Mouse (Mus musculus): ENCODE results near the gene Gm29797.
A peak's percentile ranks its signal among the peaks of the same experiment; 100 is the strongest.

The Gm29797 gene

DNA sequence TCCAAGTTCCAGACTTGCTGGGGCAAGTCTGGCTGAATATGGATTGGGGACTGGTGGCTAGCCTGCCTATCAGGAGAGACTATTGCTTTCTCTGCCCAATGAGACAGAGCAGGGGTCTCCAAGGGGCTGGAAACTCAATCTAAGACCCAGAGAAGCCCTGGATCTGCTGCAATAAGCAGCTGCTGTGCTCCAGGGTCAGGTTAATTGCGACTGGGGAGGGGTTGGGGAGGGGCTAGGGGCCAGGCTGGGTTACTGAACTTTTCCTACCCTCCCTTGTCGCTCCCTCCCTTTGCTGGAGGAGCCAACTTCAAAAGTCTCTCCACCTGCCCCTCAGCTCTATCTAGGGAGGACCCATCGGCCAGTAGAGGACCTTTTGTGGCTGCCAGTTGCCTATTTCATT is at the start of gene Gm29797:
TSS of gene Gm29797 (plus strand) at position 301 of the 400 bp plus-strand sequence.
- no peak for DNase-seq (ENCODE audit: low spot score in 2 of 2)

DNA sequence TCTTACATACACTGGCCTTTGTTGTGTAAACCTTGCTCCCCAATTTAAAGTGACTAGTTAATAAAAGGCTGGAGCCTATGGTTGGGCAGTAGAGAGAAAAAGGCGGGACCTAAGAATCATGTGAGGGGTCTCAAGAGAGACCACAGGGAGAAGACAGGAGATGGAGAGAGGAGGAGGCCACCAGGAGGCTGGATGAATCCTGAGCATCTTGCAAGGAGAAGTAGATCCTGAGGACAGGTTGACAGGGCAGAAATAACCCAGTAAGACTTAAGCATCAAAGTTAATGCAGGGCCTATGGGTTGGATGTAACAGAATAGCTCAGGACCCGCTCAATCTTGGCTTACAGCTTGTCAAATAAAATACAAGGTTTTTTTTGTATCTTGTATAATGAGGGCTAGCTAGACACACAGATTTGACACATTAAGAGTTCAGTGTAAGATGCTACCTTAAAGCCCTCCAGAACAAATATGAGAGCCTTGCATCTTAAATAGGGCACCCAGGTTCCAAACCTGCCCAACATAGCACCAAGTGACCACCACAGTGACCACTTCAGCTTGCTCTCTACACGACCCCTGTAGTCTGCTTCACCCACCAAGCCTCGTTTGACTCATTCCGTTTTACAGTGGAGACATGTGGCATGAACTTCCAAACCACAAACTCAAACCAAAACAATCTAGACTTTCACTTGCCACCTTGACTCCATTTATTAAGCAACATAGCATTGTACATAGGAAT is 37.9 kb upstream of the Gm29797 start:
- no peak for DNase-seq (ENCODE audit: low spot score in 2 of 2)

DNA sequence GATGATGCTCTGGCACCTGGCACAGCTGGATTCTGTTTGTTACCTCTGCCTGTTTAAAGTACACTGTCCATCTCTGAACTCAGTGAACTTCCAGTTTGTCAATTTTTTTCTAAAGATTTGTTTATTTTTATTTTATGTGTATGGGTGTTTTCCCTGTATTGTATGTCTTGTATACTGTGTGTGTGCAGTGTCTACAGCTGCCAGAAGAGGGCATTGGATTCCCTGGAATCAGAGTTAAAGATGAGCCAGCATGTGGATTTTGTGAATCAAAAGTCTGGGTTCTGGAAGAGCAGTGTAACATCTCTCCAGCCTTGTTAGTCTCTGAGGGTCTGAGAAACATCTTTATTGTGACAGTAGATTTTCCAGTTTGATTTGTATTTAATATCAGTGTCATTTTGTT is 33.4 kb upstream of the Gm29797 start:
- peak in 1 of 2 experiments; percentile 14 for DNase-seq (ENCODE audit: low spot score in 2 of 2)

- DNase-seq (ENCODE audit: low spot score in 2 of 2), result no peak
Observed at GRCm38 (mm10) chr2:181628471-181628870, 28.4 kb upstream of the Gm29797 start.

- no peak for DNase-seq (ENCODE audit: low spot score in 2 of 2)
Observed at GRCm38 (mm10) chr2:181632624-181633023, 24.2 kb upstream of the Gm29797 start.

- DNase-seq (ENCODE audit: low spot score in 2 of 2), result no peak
Observed at GRCm38 (mm10) chr2:181635865-181636264, 21.0 kb upstream of the Gm29797 start.

DNA sequence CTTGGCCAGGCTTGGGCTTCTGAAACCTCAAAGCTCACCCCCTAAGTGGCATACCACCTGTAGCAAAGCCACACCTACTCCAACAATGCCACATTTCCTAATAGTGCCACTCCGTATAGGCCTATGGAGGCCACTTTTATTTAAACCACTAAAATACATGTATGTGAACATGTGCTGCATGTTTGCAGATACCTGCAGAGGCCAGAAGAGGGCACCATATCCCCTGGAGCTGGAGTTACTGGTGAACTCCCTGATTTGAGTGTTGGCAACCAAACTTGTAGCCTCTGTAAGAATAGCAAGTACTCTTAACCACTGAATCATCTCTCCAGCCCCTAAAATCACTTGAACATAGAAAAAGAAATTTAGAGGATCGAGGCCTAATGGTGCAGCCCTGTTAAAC is 12.5 kb upstream of the Gm29797 start:
- no peak for DNase-seq (ENCODE audit: low spot score in 2 of 2)

DNA sequence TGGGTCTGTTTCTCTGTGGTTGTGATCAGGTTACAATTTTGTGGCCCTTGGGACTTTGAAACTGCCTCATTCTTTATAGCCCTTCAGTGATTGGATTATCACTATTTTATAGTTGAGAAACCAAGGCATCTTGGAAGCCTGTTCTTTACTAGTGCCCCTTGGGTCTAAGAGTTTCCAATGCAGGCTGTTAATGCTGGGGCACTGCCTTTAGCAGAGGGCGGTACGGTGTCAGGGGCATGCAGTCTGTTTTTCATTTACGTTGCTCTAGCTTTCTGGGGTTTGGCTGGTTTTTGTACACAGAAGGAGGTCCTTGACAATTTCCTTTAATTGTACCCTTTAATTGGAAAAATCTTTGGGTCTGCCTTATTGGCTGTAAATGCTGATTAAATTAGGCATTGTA is 11.2 kb upstream of the Gm29797 start:
- DNase-seq (ENCODE audit: low spot score in 2 of 2), result no peak

- DNase-seq (ENCODE audit: low spot score in 2 of 2), result no peak
Observed at GRCm38 (mm10) chr2:181646626-181647472, 10.0 kb upstream of the Gm29797 start.

GRCm38 (mm10) chr2:181648926-181649325 is 7.9 kb upstream of the Gm29797 start:
- no peak for DNase-seq (ENCODE audit: low spot score in 2 of 2)

- DNase-seq (ENCODE audit: low spot score in 2 of 2), result no peak
Observed at GRCm38 (mm10) chr2:181653065-181653464, 3.8 kb upstream of the Gm29797 start.

DNA sequence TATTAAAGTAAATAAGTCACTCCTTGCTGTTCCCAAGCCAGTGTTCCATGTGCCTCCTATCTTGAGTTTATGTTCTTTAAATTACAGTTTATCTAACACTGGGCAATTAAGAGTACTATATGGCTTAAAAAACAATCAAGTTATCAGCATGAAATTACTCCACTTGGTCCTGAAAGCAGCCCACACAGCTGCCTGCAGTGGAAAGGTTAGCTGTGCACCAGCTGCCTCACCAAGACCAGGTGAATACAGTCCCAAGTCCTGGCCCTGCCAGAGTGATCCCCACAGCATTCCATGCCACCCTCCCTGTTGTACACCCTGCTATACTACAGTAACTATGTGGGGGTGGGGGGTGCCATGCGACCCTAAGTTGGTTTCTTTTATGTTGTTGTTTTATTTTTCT is 3.3 kb upstream of the Gm29797 start:
- DNase-seq (ENCODE audit: low spot score in 2 of 2), result no peak

GRCm38 (mm10) chr2:181657441-181657840 is 607 bp downstream of the Gm29797 start:
- no peak for DNase-seq (ENCODE audit: low spot score in 2 of 2)

DNA sequence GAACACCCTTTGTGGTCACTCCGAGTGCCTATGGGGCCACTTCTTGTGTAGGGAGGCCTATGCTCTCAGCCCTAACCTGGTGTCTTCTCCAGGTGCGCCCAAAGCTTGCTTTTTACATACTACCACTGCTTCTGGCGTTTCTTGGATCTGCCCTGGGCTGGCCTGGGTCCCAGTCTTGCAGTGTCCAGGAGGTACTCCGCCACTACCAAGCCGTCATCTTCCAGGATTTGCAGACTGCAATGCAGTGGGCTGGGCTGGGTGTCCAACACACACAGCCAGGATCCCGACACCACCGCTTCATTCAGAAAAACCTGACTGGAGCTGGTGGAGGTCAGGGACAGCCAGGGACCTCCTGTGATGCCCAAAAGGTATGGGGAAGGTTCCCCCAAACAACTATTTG is 1.7 kb downstream of the Gm29797 start:
- no peak for DNase-seq (ENCODE audit: low spot score in 2 of 2)

DNA sequence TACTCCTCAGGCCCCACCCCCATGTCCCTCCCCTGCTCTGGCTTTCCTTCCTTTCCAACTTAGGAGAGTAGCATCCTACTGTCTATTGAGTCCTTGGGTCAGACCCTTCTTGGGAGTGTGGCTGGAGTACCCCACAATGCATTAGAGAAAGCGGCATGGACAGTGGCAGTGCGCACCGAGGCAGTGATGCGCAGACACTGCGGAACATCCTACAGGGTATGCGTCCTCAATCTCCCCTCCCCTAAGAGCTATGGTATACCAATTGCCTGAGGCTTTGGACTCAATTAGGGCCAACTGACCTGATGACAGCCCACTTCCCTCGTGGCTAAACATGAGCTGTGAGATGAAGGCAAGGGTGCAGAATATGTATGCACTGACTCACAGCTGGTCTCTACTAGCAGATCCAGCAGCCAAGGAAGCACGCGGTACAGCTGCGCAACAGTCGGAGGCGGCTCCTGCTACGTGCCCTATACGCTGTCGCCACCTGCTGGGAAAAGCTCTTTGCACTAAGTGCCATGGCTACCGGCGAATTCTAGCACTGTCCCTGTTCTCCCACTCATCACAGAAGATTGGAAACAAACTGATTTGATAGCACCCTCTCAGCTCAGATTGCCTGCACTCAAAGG is 2.2 kb downstream of the Gm29797 start:
- no peak for DNase-seq (ENCODE audit: low spot score in 2 of 2)

- DNase-seq (ENCODE audit: low spot score in 2 of 2), result peak; percentile 71 to 76
Observed at GRCm38 (mm10) chr2:181659609-181660055, 2.8 kb downstream of the Gm29797 start.

- no peak for DNase-seq (ENCODE audit: low spot score in 2 of 2)
Observed at GRCm38 (mm10) chr2:181662620-181663297, 5.9 kb downstream of the Gm29797 start.

DNA sequence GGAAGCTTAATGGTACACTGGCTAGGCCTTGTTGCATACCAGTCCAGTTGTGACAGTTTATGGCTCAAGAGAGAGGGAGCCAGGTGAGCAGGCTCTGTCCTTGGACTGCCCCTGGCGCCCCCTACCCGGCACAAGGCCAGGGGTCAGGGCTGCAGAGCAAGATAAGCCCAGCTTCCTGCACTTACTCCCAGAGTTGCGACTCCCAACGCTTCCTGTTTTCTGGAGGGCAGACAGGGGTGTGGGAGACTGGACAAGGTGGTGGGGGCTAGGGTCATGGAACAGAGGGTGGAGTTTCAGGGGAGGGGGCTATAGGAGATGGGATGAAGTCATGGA is 6.4 kb downstream of the Gm29797 start:
- no peak for DNase-seq (ENCODE audit: low spot score in 2 of 2)

GRCm38 (mm10) chr2:181670285-181670912 is 13.6 kb downstream of the Gm29797 start:
- no peak for DNase-seq (ENCODE audit: low spot score in 2 of 2)

GRCm38 (mm10) chr2:181670913-181671311 is 14.1 kb downstream of the Gm29797 start:
- DNase-seq (ENCODE audit: low spot score in 2 of 2), result no peak

DNA sequence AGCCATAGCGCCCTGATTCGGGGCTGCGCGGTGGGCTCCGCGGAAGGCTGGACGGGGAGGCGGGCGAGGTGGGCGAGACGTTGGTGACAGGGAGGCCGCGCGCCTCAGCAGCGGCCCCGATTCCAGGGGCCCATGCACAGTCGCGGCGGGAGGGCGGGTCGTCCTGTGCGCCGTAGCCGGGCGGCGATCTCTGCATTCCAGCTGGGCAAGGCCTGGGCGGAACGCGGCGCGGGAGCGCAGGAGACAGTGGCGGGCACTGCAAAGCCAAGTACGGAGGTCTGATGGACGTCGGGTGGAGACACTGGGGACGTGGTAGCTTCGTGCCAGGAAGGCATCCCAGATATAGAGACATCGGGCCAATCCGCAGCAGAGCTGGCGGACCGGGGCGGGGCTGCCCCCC is 14.5 kb downstream of the Gm29797 start, which contains the start of gene Sox18:
TSS of gene Sox18 (minus strand) at position 315 of the 400 bp plus-strand sequence.
- no peak for DNase-seq (ENCODE audit: low spot score in 2 of 2)
